Mouse (Mus musculus): ENCODE results near the gene Msh5. TPM values are rescaled to one million over a fixed set of nuclear protein-coding genes. Genes with fewer than 3 reads are reported as not detected.
"Not testable (repeated sequence)": the region's sequence is repeated elsewhere in the genome, so short reads cannot be mapped to it uniquely, and the experiment has no call there.

Gene Msh5
- polyA plus RNA-seq, 1 experiment from 2014 or later = 3.2 TPM

GRCm38 (mm10) chr17:35003022-35003838, 43.3 kb downstream of the Msh5 start:
- Histone ChIP-seq H3K4me2 (ENCODE audit: low read depth, low read length) (peak overlapping the region; percentile 98), H3K4me3 (ENCODE audit: low read depth, low read length) (peak overlapping the region; percentile 89; the same call in 1 of the 2 replicates), H3K9ac (replicated peaks; ENCODE audit: low read length) (no peak overlapping the region; the same call in 1 of the 2 replicates), H3K4me1 (ENCODE audit: control insufficient read depth, insufficient read depth, low read length) (peaks cover 3% of the 10 kb centered on the region; the same call in 1 of the 2 replicates), H3K36me3 (replicated peaks; ENCODE audit: control insufficient read depth, insufficient read depth, low read depth, low read length) (peaks cover 7% of the 10 kb centered on the region; the same call in 1 of the 2 replicates), H3K27ac (replicated peaks; ENCODE audit: low read depth, low read length) (no peak overlapping the region), H3K9me3 (replicated peaks; ENCODE audit: control insufficient read depth, low read length) (no peaks in the 10 kb centered on the region), H3K27me3 (ENCODE audit: control insufficient read depth, insufficient read depth, low read length) (no peaks in the 10 kb centered on the region)
- DNase-seq (ENCODE audit: low spot score) (no peak), ATAC-seq (replicated peaks; ENCODE audit: insufficient number of reproducible peaks, low FRiP score, low TSS enrichment, low read depth) (no peak)
- WGBS = 66% methylated on average over 9 of the region's 9 CpGs

- Histone ChIP-seq H3K27me3 (ENCODE audit: control insufficient read depth, insufficient read depth, low read length) (no peaks in the 10 kb centered on the region), H3K9me3 (replicated peaks; ENCODE audit: control insufficient read depth, low read length) (no peaks in the 10 kb centered on the region), H3K27ac (replicated peaks; ENCODE audit: low read depth, low read length) (peak overlapping the region; percentile 56; the same call in 1 of the 2 replicates), H3K4me2 (ENCODE audit: low read depth, low read length) (peak overlapping the region; percentile 98), H3K36me3 (replicated peaks; ENCODE audit: control insufficient read depth, insufficient read depth, low read depth, low read length) (peaks cover 7% of the 10 kb centered on the region; the same call in 1 of the 2 replicates), H3K4me1 (ENCODE audit: control insufficient read depth, insufficient read depth, low read length) (peaks cover 3% of the 10 kb centered on the region; the same call in 1 of the 2 replicates), H3K9ac (replicated peaks; ENCODE audit: low read length) (peak overlapping the region; percentile 98), H3K4me3 (ENCODE audit: low read depth, low read length) (peak overlapping the region; percentile 89)
- no peak for DNase-seq (ENCODE audit: low spot score)
- ATAC-seq (replicated peaks; ENCODE audit: insufficient number of reproducible peaks, low FRiP score, low TSS enrichment, low read depth) = no peak
- 10% methylated on average over 12 of the region's 12 CpGs for WGBS
These were observed 44.2 kb downstream of the Msh5 start for GRCm38 (mm10) chr17:35002153-35002865.

GRCm38 (mm10) chr17:35001452-35002152, 44.9 kb downstream of the Msh5 start:
- peak overlapping the region; percentile 98 for H3K4me2 ChIP-seq (ENCODE audit: low read depth, low read length)
- no peaks in the 10 kb centered on the region for H3K9me3 ChIP-seq (replicated peaks; ENCODE audit: control insufficient read depth, low read length)
- H3K4me1 ChIP-seq (ENCODE audit: control insufficient read depth, insufficient read depth, low read length) = peaks cover 3% of the 10 kb centered on the region; the same call in 1 of the 2 replicates
- peak overlapping the region; percentile 96 for H3K27ac ChIP-seq (replicated peaks; ENCODE audit: low read depth, low read length)
- H3K4me3 ChIP-seq (ENCODE audit: low read depth, low read length) = peak overlapping the region; percentile 89
- peak overlapping the region; percentile 98 for H3K9ac ChIP-seq (replicated peaks; ENCODE audit: low read length)
- peak; percentile 14; the same call in 1 of the 2 replicates for ATAC-seq (replicated peaks; ENCODE audit: insufficient number of reproducible peaks, low FRiP score, low TSS enrichment, low read depth)
- H3K36me3 ChIP-seq (replicated peaks; ENCODE audit: control insufficient read depth, insufficient read depth, low read depth, low read length) = peaks cover 7% of the 10 kb centered on the region; the same call in 1 of the 2 replicates
- WGBS = under 1% methylated on average over 35 of the region's 35 CpGs
- H3K27me3 ChIP-seq (ENCODE audit: control insufficient read depth, insufficient read depth, low read length) = no peaks in the 10 kb centered on the region
- DNase-seq (ENCODE audit: low spot score) = peak; percentile 39

GRCm38 (mm10) chr17:35000717-35001451, 45.7 kb downstream of the Msh5 start, which contains the start of gene Vars:
Gene Vars (plus strand): TSS chr17:35000987.
- peaks cover 7% of the 10 kb centered on the region; the same call in 1 of the 2 replicates for H3K36me3 ChIP-seq (replicated peaks; ENCODE audit: control insufficient read depth, insufficient read depth, low read depth, low read length)

GRCm38 (mm10) chr17:34999871-35000716, 46.5 kb downstream of the Msh5 start:
- H3K27me3 ChIP-seq (ENCODE audit: control insufficient read depth, insufficient read depth, low read length); H3K36me3 ChIP-seq (replicated peaks; ENCODE audit: control insufficient read depth, insufficient read depth, low read depth, low read length); H3K4me1 ChIP-seq (ENCODE audit: control insufficient read depth, insufficient read depth, low read length); ATAC-seq (replicated peaks; ENCODE audit: insufficient number of reproducible peaks, low FRiP score, low TSS enrichment, low read depth); H3K9me3 ChIP-seq (replicated peaks; ENCODE audit: control insufficient read depth, low read length): not testable (repeated sequence)
- 27% methylated on average over 29 of the region's 32 CpGs for WGBS
- Histone ChIP-seq H3K27ac (replicated peaks; ENCODE audit: low read depth, low read length) (peak overlapping the region; percentile 96), H3K9ac (replicated peaks; ENCODE audit: low read length) (peak overlapping the region; percentile 98), H3K4me2 (ENCODE audit: low read depth, low read length) (peak overlapping the region; percentile 98), H3K4me3 (ENCODE audit: low read depth, low read length) (peak overlapping the region; percentile 89)
- DNase-seq (ENCODE audit: low spot score) = peak; percentile 30

More at GRCm38 (mm10) chr17:35000717-35001451, 45.7 kb downstream of the Msh5 start, which contains the start of gene Vars:
- no peaks in the 10 kb centered on the region for H3K9me3 ChIP-seq (replicated peaks; ENCODE audit: control insufficient read depth, low read length)
- WGBS = 0% methylated on average over 83 of the region's 83 CpGs
- H3K4me2 ChIP-seq (ENCODE audit: low read depth, low read length) = peak within 1 kb of the TSS; percentile 98
- peaks cover 3% of the 10 kb centered on the region; the same call in 1 of the 2 replicates for H3K4me1 ChIP-seq (ENCODE audit: control insufficient read depth, insufficient read depth, low read length)
- peak; percentile 88 for ATAC-seq (replicated peaks; ENCODE audit: insufficient number of reproducible peaks, low FRiP score, low TSS enrichment, low read depth)
- H3K9ac ChIP-seq (replicated peaks; ENCODE audit: low read length) = peak within 1 kb of the TSS; percentile 98
- H3K4me3 ChIP-seq (ENCODE audit: low read depth, low read length) = peak within 1 kb of the TSS; percentile 89
- peak; percentile 93 for DNase-seq (ENCODE audit: low spot score)
- peak within 1 kb of the TSS; percentile 96 for H3K27ac ChIP-seq (replicated peaks; ENCODE audit: low read depth, low read length)
- H3K27me3 ChIP-seq (ENCODE audit: control insufficient read depth, insufficient read depth, low read length) = no peaks in the 10 kb centered on the region

- DNase-seq (ENCODE audit: low spot score) (no peak), ATAC-seq (replicated peaks; ENCODE audit: insufficient number of reproducible peaks, low FRiP score, low TSS enrichment, low read depth) (no peak)
- Histone ChIP-seq H3K9ac (replicated peaks; ENCODE audit: low read length) (no peak overlapping the region), H3K4me3 (ENCODE audit: low read depth, low read length) (no peak overlapping the region), H3K27me3 (ENCODE audit: control insufficient read depth, insufficient read depth, low read length) (no peaks in the 10 kb centered on the region), H3K9me3 (replicated peaks; ENCODE audit: control insufficient read depth, low read length) (no peaks in the 10 kb centered on the region), H3K4me2 (ENCODE audit: low read depth, low read length) (no peak overlapping the region; the same call in 1 of the 2 replicates), H3K27ac (replicated peaks; ENCODE audit: low read depth, low read length) (no peak overlapping the region), H3K36me3 (replicated peaks; ENCODE audit: control insufficient read depth, insufficient read depth, low read depth, low read length) (no peaks in the 10 kb centered on the region), H3K4me1 (ENCODE audit: control insufficient read depth, insufficient read depth, low read length) (peaks cover 3% of the 10 kb centered on the region; the same call in 1 of the 2 replicates)
- 92% methylated on average over 15 of the region's 15 CpGs for WGBS
These were observed 47.8 kb downstream of the Msh5 start for GRCm38 (mm10) chr17:34998526-34999430.
